Mouse (Mus musculus) heart, postnatal 0 days (tissue): ENCODE measurements around the gene Epha4.

Experiments used
- CTCF ChIP-seq: IDR thresholded peaks from 2 replicates; pipeline ENCODE4 v1.5.1; 2016; ENCODE audit warnings: antibody characterized with exemption, control low read depth, low read depth
- EP300 ChIP-seq: IDR thresholded peaks from 2 replicates; pipeline ENCODE4 v1.6.1; 2016; ENCODE audit warnings: antibody characterized with exemption, low read depth

DNA sequence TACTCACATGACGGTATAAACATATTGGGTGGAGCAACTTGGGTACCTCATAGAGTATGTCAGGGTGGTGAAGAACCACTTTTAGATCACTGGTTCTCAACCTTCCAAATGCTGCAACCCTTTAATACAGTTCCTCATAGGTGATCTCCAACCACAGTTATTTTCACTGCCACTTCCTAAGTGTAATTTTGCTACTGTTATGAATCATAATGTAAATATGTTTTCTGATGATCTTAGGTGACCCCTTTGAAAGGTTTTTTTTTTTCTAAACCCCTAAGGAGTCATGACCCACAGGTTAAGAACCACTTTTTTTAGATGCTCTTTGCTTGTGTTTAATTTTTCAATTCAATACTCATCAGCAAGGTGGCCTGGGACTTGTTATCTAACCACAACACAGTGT, 151.0 kb downstream of the Epha4 start:
- TF ChIP-seq CTCF = no peak
- no peak for TF ChIP-seq EP300
